Mouse (Mus musculus): ENCODE results near the gene Gsc. TPM values are rescaled to one million over a fixed set of nuclear protein-coding genes. Genes with fewer than 3 reads are reported as not detected.

Gene Gsc
- not detected in 2 replicates for polyA plus RNA-seq (2015; fragmentation: Nextera tagmentation; extraction: Ambion mirVana)

GRCm38 (mm10) chr12:104472601-104473424, at the start of gene Gsc:
Gsc (minus strand) TSS chr12:104473330.
- H3K4me3 ChIP-seq (replicated peaks; ENCODE audit: low read depth, low read length): peak within 1 kb of the TSS; percentile 53
- H3K9ac ChIP-seq (ENCODE audit: low read depth, low read length): peak within 1 kb of the TSS; percentile 47
- peaks cover 68% of the 10 kb centered on the region for H3K27me3 ChIP-seq (ENCODE audit: insufficient read depth, low read length)
- no peak within 1 kb of the TSS for H3K27ac ChIP-seq
- DNase-seq (ENCODE audit: low spot score) (peak; percentile 62), ATAC-seq (replicated peaks; ENCODE audit: low FRiP score, low read depth) (peak; percentile 18; the same call in 1 of the 2 replicates)
- peak within 1 kb of the TSS; percentile 92 for H3K4me2 ChIP-seq (ENCODE audit: low read length)
- no peaks in the 10 kb centered on the region for H3K36me3 ChIP-seq (ENCODE audit: insufficient read depth, low read length)
- under 1% methylated on average over 93 of the region's 97 CpGs for WGBS
- no peak for TF ChIP-seq CTCF (IDR thresholded peaks at IDR 0.05; ENCODE audit: low read depth)
- H3K9me3 ChIP-seq (replicated peaks; ENCODE audit: low read length): no peaks in the 10 kb centered on the region
- H3K4me1 ChIP-seq (replicated peaks; ENCODE audit: insufficient read depth, low read length): peaks cover 5% of the 10 kb centered on the region; the same call in 1 of the 2 replicates

DNA sequence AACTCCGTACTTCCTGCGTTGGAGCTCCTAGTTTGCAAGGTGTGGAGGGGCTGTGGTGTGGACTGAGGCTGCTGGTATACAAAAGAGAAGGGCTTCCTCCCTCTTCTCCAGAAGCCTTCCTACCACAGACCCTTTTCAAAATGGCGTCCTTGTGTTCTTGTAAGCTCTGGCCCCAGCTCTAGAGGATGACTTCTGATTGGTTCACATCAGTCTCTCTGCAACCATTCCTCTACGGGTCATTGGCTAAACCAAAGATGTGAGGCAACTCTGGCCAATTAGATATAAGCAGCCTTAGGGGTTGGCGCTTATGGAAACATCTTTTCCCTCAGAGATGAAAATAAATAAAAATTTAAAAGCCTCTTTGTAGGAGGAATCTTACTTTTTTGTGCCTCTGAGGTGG, 46.6 kb upstream of the Gsc start:
- no peaks in the 10 kb centered on the region for H3K36me3 ChIP-seq (ENCODE audit: insufficient read depth, low read length)
- no peak overlapping the region for H3K4me2 ChIP-seq (ENCODE audit: low read length)
- no peak overlapping the region for H3K27ac ChIP-seq
- no peak for TF ChIP-seq CTCF (IDR thresholded peaks at IDR 0.05; ENCODE audit: low read depth)
- WGBS: 93% methylated on average over 5 of the region's 5 CpGs
- H3K9ac ChIP-seq (ENCODE audit: low read depth, low read length): no peak overlapping the region
- DNase-seq (ENCODE audit: low spot score) (no peak), ATAC-seq (replicated peaks; ENCODE audit: low FRiP score, low read depth) (no peak)
- no peak overlapping the region for H3K4me3 ChIP-seq (replicated peaks; ENCODE audit: low read depth, low read length)
- H3K9me3 ChIP-seq (replicated peaks; ENCODE audit: low read length): no peaks in the 10 kb centered on the region; the same call in 1 of the 2 replicates
- no peaks in the 10 kb centered on the region for H3K4me1 ChIP-seq (replicated peaks; ENCODE audit: insufficient read depth, low read length)
- H3K27me3 ChIP-seq (ENCODE audit: insufficient read depth, low read length): no peaks in the 10 kb centered on the region

- Histone ChIP-seq H3K27ac (no peak overlapping the region), H3K9ac (ENCODE audit: low read depth, low read length) (no peak overlapping the region), H3K9me3 (replicated peaks; ENCODE audit: low read length) (no peaks in the 10 kb centered on the region), H3K36me3 (ENCODE audit: insufficient read depth, low read length) (no peaks in the 10 kb centered on the region), H3K4me1 (replicated peaks; ENCODE audit: insufficient read depth, low read length) (no peaks in the 10 kb centered on the region), H3K4me3 (replicated peaks; ENCODE audit: low read depth, low read length) (no peak overlapping the region), H3K4me2 (ENCODE audit: low read length) (no peak overlapping the region), H3K27me3 (ENCODE audit: insufficient read depth, low read length) (no peaks in the 10 kb centered on the region)
- TF ChIP-seq CTCF (IDR thresholded peaks at IDR 0.05; ENCODE audit: low read depth): no peak
- DNase-seq (ENCODE audit: low spot score): no peak
- no peak for ATAC-seq (replicated peaks; ENCODE audit: low FRiP score, low read depth)
- WGBS: 66% methylated on average over 7 of the region's 7 CpGs
Measured at GRCm38 (mm10) chr12:104507911-104508310, 34.8 kb upstream of the Gsc start.

GRCm38 (mm10) chr12:104492009-104492408, 18.9 kb upstream of the Gsc start:
- 46% methylated on average over 6 of the region's 6 CpGs for WGBS
- DNase-seq (ENCODE audit: low spot score) (no peak), ATAC-seq (replicated peaks; ENCODE audit: low FRiP score, low read depth) (no peak)
- Histone ChIP-seq H3K4me2 (ENCODE audit: low read length) (no peak overlapping the region), H3K4me1 (replicated peaks; ENCODE audit: insufficient read depth, low read length) (no peaks in the 10 kb centered on the region), H3K9ac (ENCODE audit: low read depth, low read length) (no peak overlapping the region), H3K27me3 (ENCODE audit: insufficient read depth, low read length) (no peaks in the 10 kb centered on the region), H3K36me3 (ENCODE audit: insufficient read depth, low read length) (no peaks in the 10 kb centered on the region), H3K27ac (no peak overlapping the region), H3K4me3 (replicated peaks; ENCODE audit: low read depth, low read length) (no peak overlapping the region), H3K9me3 (replicated peaks; ENCODE audit: low read length) (no peaks in the 10 kb centered on the region)
- no peak for TF ChIP-seq CTCF (IDR thresholded peaks at IDR 0.05; ENCODE audit: low read depth)

GRCm38 (mm10) chr12:104486205-104486604, 13.1 kb upstream of the Gsc start:
- Histone ChIP-seq H3K9me3 (replicated peaks; ENCODE audit: low read length) (no peaks in the 10 kb centered on the region), H3K27ac (no peak overlapping the region), H3K4me3 (replicated peaks; ENCODE audit: low read depth, low read length) (no peak overlapping the region), H3K27me3 (ENCODE audit: insufficient read depth, low read length) (no peaks in the 10 kb centered on the region), H3K4me1 (replicated peaks; ENCODE audit: insufficient read depth, low read length) (no peaks in the 10 kb centered on the region), H3K4me2 (ENCODE audit: low read length) (no peak overlapping the region), H3K9ac (ENCODE audit: low read depth, low read length) (no peak overlapping the region), H3K36me3 (ENCODE audit: insufficient read depth, low read length) (no peaks in the 10 kb centered on the region)
- no peak for TF ChIP-seq CTCF (IDR thresholded peaks at IDR 0.05; ENCODE audit: low read depth)
- 19% methylated on average over 8 of the region's 8 CpGs for WGBS
- DNase-seq (ENCODE audit: low spot score) (peak; percentile 40), ATAC-seq (replicated peaks; ENCODE audit: low FRiP score, low read depth) (no peak)

- no peak overlapping the region for H3K4me2 ChIP-seq (ENCODE audit: low read length)
Measured at GRCm38 (mm10) chr12:104485161-104485560, 12.0 kb upstream of the Gsc start.

More at GRCm38 (mm10) chr12:104485161-104485560, 12.0 kb upstream of the Gsc start:
- no peak for TF ChIP-seq CTCF (IDR thresholded peaks at IDR 0.05; ENCODE audit: low read depth)
- no peak for ATAC-seq (replicated peaks; ENCODE audit: low FRiP score, low read depth)
- Histone ChIP-seq H3K27ac (no peak overlapping the region), H3K4me3 (replicated peaks; ENCODE audit: low read depth, low read length) (no peak overlapping the region), H3K9me3 (replicated peaks; ENCODE audit: low read length) (no peaks in the 10 kb centered on the region), H3K4me1 (replicated peaks; ENCODE audit: insufficient read depth, low read length) (no peaks in the 10 kb centered on the region), H3K27me3 (ENCODE audit: insufficient read depth, low read length) (peaks cover 6% of the 10 kb centered on the region; the same call in 1 of the 2 replicates), H3K36me3 (ENCODE audit: insufficient read depth, low read length) (no peaks in the 10 kb centered on the region), H3K9ac (ENCODE audit: low read depth, low read length) (no peak overlapping the region)
- DNase-seq (ENCODE audit: low spot score): no peak
- 20% methylated on average over 3 of the region's 3 CpGs for WGBS
